Mouse (Mus musculus) C2C12 (cell line): ENCODE data around the gene Bmp8b.

Experiments
- CTCF ChIP-seq: IDR thresholded peaks from one replicate; pipeline ENCODE4 v1.5.1; 2011; ENCODE audit not compliant: control insufficient read depth, insufficient read depth, insufficient read length
- USF1 ChIP-seq: IDR thresholded peaks from one replicate; pipeline ENCODE4 v1.6.1; 2011; ENCODE audit warnings: low read depth, mild to moderate bottlenecking, control low read depth, moderate library complexity

DNA sequence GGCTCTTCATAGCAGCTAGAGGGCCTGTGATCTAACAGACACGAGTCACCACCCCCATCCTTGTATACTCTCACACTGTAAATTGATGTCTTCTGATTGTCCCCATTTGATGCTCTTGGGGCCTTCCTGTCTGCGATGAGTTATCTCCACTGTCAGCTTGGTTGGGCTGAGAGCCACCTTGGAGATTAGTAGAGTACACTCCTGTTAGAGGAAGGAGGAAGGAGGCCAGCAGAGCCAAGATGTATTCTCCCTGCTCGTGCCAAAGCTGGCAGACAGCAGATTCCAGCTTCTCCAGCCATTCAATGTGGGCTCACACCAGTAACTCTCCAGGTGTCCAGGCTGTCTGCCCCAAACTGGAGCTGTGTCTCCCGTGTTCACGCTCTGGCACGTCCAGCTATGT, 55.6 kb downstream of the Bmp8b start:
- TF ChIP-seq CTCF: no peak
- TF ChIP-seq USF1: no peak
